Mouse (Mus musculus) embryonic fibroblast, embryonic 13.5 days (primary cell): ENCODE measurements around the gene Prmt1. TPM values are rescaled to one million over a fixed set of nuclear protein-coding genes. Genes with fewer than 3 reads are reported as not detected.

Experiments used
- H3K27ac ChIP-seq: 2 replicates; pipeline ENCODE4 v1.5.1; 2012; ENCODE audit warnings: low read length, control low read depth, inconsistent platforms; ENCODE audit not compliant: insufficient read depth
- H3K4me1 ChIP-seq: 2 replicates; pipeline ENCODE4 v1.6.1; 2011; ENCODE audit warnings: low read length; ENCODE audit not compliant: control insufficient read depth, insufficient read depth
- H3K4me3 ChIP-seq: 2 replicates; pipeline ENCODE4 v1.5.1; 2011; ENCODE audit warnings: mild to moderate bottlenecking, control low read depth, low read length; ENCODE audit not compliant: insufficient read depth
- CTCF ChIP-seq: IDR thresholded peaks from 2 replicates; pipeline ENCODE4 v1.5.1; 2011; ENCODE audit warnings: mild to moderate bottlenecking, control low read depth, low read length, moderate library complexity, borderline replicate concordance; ENCODE audit not compliant: insufficient read depth
- POLR2A ChIP-seq: IDR thresholded peaks from 2 replicates; pipeline ENCODE4 v1.6.1; 2011; ENCODE audit warnings: low read depth, mild to moderate bottlenecking, control low read depth, low read length, moderate library complexity
- polyA plus RNA-seq: library from polyadenylated mRNA; stranded (reverse); fragments of >200 nt; gene quantifications from 2 replicates; pipeline ENCODE4 v1.2.4, GENCODE M21; 2011; ENCODE audit warnings: low read depth; ENCODE audit not compliant: missing spikeins, insufficient read length

Prmt1 gene
- polyA plus RNA-seq, 1 experiment, result 439 TPM

DNA sequence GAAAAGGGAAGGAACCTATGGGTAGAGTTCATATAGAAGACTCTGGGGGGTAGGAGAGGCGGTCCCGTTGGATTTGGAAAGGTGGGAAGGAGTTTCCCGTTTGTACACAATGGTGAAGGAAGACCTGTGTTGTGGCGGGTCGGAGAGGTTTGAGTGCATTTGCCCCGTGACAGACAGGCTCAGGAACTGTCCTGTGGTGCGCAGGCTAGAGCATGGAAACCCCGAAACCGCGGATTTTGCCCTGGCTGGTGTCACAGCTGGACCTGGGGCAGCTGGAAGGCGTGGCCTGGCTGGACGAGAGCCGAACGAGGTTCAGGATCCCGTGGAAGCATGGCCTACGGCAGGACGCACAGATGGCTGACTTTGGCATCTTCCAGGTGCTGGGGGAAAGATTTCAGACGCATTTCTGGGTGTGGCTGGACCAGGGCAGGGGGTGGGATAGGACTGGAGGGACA, 12.2 kb upstream of the Prmt1 start, which contains the start of gene Bcl2l12:
Gene Bcl2l12, minus strand, starts transcription at position 212 of the 455 bp plus-strand sequence.
- H3K4me3 ChIP-seq, result peak within 1 kb of the TSS; percentile 81
- peak; percentile 53 for TF ChIP-seq POLR2A
- TF ChIP-seq CTCF, result no peak
- peak within 1 kb of the TSS; percentile 81 for H3K27ac ChIP-seq
- H3K4me1 ChIP-seq, result peaks cover 3% of the 10 kb centered on the region; the same call in 1 of the 2 replicates

DNA sequence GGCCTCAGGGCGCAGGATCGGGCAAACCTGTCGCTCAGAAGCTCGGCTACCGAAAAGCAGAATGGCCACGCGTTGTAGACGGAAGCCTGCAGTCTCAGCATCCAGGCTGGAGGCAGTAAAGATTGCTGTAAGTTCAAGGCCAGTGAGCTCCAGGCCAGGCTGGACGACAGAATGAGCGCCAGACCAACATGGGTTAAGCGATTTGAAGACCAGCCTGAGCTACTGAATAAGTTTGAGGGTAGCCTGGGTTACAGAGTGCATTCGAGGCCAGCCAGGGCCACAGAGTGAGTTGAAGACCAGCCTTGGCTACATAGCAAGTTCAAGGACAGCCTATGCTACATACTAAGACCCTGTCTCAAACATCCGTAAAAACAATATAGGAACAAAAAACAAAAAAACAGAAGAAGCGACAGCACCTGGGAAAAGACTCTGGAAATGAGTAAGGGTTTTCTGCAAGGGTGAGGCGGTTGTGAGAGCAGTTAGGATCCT, 11.6 kb upstream of the Prmt1 start:
- Histone ChIP-seq H3K4me3 (peak overlapping the region; percentile 81), H3K4me1 (peaks cover 3% of the 10 kb centered on the region; the same call in 1 of the 2 replicates), H3K27ac (peak overlapping the region; percentile 81)
- TF ChIP-seq CTCF (no peak), POLR2A (no peak; the same call in 1 of the 2 replicates)

DNA sequence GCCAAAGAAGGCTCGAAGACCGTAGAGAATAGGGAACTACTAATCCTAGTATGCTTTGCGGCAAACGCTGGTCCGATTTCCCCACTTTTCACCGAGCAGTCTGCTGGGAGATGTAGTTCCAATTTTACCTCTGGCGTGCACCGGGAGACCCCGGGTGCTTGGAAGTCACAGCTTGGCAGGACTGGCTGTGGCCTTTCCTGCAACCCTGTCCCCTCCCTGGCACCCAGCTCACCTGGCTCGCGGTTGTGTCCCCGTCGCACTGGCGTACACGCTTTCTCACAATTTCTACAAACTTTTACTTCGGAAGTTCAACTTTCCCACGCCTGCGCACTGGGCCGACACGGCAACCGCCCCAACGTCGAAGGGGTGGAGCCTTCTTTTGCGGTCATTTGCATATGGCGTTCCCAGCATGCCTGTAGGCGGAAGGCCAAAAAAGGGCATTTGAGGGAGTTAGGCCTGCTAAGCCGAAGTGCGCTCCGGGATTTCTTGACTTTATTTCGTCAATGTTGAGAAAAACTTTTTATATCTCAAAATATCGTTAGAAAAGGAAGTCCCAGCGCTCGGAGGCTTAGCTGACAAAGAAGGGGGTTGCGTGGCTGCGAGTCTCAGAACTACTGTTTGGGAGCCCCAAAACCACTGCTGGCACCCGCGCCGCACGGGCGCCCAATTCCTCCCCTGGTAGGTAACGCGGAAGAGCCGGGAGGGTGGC, 11.0 kb upstream of the Prmt1 start, which contains the start of gene Irf3:
Gene Irf3, plus strand, starts transcription at position 418 of the 709 bp plus-strand sequence.
- TF ChIP-seq POLR2A (peak; percentile 87), CTCF (no peak)
- peaks cover 3% of the 10 kb centered on the region; the same call in 1 of the 2 replicates for H3K4me1 ChIP-seq
- H3K4me3 ChIP-seq, result peak within 1 kb of the TSS; percentile 85
- H3K27ac ChIP-seq, result peak within 1 kb of the TSS; percentile 81

DNA sequence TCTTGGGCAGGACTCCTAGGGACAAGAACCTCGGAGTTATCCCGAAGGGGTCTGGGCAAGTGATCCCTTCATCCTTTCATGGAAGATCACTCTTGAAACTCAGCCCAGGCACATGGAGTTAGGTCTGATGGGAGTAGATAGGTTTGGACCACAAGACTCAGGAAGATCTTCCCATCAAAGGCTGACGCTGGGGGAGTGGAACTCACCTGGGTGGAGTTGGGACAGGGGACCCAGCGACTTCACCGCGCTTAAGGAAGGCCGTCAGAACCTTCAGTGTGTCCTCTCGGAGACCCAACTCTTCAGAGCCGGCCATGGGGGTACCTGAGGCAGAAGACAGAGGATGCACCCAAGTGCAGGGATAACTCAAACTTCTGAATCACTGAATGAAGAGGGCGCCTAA, 10.3 kb upstream of the Prmt1 start:
- TF ChIP-seq POLR2A, result no peak
- TF ChIP-seq CTCF, result no peak
- H3K4me3 ChIP-seq, result peak overlapping the region; percentile 85
- 0 out of 2 replicates have a peak, but pooled peaks cover 3% of the 10 kb centered on the region for H3K4me1 ChIP-seq
- 0 out of 2 replicates have a peak overlapping the region, but pooled peaks have one; percentile 8 for H3K27ac ChIP-seq

DNA sequence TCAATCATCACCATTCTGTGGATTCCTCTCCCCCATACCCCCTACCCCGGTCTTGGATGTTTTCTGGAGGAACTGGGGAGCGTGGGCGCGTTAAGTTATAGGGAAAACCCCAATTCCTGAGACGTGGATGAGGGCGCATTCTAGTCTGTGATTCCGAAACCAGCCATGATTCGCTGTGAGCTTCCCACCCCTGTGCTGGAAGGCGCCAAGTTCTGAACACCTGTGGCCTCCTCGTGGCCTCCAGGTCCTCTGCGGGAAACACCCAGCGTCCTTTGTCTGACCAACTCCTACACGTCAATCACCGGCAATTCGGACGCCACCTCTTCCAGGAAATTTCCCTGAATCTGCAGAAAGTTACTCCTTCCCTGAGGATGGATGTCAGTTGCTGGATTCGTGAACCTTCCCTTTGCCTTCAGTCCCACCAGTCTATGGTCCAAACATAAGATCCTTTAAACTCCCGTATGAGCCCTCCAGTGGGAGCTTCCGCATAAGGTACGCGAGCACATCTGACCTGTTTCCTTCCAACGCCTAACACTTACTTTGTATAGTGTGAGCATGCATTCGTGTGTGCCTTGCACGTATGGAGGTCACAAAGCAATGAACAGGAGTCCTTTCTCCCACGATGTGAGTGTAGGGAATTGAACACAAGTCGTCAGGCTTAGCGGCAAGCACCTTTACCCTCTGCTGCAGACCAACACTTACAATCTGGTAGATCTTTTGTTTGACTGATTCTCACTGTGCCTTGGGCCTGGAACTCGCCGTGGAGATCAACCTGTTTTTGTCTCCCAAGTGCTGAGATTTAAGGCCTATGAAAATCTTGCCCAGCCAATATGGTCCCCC, 731 bp upstream of the Prmt1 start:
- peak overlapping the region; percentile 79 for H3K4me3 ChIP-seq
- H3K27ac ChIP-seq, result peak overlapping the region; percentile 85
- H3K4me1 ChIP-seq, result no peaks in the 10 kb centered on the region
- no peak for TF ChIP-seq CTCF
- peak; percentile 82 for TF ChIP-seq POLR2A

DNA sequence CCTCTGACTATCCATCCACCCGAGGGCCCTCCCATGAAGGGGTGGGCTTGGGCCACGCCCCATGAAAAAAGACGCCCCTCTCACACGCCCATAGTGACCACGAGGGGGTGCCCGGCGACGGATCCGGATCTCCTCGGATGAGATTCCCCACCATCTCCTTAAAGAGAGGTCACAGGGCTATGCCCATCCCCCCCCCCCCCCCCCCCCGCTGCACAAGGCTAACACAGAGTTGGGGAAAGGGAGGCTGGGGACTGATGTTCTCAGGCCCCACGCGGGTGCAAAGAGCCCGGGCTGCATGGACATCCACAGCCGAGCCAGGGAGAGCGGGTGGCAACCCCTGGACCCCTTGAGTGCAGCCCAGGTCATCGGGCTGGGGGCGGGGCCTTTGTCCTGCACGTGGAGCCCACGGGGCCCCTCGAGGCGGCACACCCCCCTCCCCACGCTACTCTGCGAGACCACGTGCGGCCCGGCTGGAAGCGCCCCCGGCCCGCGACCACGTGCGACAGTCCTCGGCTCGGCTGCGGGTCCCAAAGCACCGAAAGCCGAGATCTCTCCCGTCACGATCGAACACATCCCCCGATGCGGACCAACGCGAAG, 675 bp downstream of the Prmt1 start:
- Histone ChIP-seq H3K4me3 (peak overlapping the region; percentile 95), H3K27ac (peak overlapping the region; percentile 87), H3K4me1 (no peaks in the 10 kb centered on the region)
- no peak for TF ChIP-seq POLR2A

DNA sequence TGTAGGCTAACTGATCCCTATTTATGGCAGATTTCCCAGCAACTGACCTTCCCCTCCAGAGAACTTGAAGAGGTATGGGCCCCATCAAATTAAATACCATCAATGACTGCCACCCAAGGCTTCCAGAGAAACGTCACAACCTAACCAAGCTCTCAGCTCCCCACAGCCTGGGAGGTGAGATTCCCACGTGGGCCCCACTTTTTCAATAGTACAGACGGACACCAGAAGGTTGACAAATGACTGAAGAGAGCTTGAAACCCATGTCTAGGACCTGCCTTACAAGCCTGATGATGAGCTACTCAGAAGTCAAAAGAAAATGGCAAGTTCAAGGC, 1.6 kb downstream of the Prmt1 start:
- TF ChIP-seq POLR2A (no peak), CTCF (no peak)
- peak overlapping the region; percentile 95 for H3K4me3 ChIP-seq
- no peak overlapping the region for H3K27ac ChIP-seq
- no peaks in the 10 kb centered on the region for H3K4me1 ChIP-seq

DNA sequence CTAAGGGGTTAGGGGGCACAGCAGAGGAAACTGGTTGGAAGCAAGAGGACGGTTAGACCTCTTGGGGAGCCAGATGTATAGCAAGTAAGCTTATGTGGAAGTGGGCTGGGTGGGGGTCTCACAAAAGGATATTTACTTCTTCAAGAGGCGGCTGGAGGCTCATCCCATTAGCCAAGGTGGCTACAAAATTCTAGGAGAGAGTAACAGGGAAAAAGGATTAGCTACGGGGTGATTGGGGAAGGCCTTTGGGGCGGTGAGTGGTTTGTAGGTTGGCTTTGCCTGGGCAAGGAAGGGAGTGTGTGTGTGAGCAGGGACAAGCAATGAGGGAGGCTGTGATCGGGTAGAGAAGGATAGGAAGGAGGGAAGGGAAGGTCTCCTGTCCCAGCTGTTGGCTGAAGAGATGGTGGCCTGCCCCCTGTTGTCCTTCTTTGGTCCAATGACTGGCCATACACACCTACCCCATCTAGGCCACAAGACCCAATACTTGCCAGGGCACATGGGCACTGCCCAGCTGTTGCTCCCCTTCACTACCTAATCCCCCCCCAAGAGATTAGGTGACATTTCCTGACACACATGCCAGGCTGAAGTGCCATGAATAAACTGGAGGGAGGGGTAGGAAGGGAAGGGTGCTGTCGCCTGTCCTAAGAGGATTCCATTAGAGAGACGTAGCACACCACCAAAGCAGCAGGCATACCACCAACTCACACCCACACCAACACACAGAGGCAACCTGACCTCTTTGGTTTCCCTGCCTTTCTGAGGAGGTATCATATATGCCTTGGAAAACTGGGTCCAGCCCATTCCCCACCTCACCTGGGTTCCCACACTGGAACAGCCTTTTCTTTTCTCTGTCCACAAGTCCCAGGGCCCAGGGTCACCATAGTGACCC, 2.2 kb downstream of the Prmt1 start:
- no peaks in the 10 kb centered on the region for H3K4me1 ChIP-seq
- peak overlapping the region; percentile 15 for H3K27ac ChIP-seq
- H3K4me3 ChIP-seq, result peak overlapping the region; percentile 95; the same call in 1 of the 2 replicates
- TF ChIP-seq CTCF (no peak), POLR2A (no peak)
